Comparison of ENCODE assay signal across 8 mouse cellular contexts in the genomic region with DNA sequence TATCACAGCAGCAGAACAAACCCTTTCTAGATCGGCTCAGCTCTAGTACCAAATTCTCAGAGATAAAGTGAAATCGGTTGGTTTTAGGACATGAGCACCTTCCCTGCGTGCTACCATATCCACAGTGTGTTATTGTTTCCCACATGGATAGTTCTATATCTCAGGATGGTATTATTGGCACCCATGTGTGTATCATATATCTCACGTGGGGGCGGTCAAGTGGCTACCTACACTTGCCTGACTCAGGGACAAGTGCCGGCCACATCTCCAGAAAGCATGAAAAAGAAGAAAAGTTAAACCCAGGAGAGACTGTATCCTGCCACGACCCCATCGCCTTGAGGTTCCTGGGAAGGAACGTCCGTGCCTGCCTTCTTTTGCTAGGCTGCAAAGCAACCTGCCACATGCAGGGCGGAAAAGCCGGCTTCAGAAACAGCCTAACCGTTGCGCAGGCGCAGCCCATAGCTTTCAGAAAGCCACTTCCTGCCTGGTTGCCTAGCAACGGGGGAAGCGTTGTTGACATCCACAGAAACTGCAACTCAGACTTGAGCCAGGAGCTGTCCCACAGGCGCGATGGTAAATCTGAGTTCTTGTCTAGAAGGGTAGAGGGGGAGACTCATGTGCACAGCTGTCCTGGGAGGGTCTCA. TPM values are rescaled to one million over a fixed set of nuclear protein-coding genes. Genes with fewer than 3 reads are reported as not detected.
A peak's percentile ranks its signal among the peaks of the same experiment; 100 is the strongest.
DNase-seq lines count a peak whose midpoint lies in the region; ATAC-seq lines count a peak whose summit lies in the region.

Gene Dynlrb2 (plus strand): TSS at position 498 of the 644 bp plus-strand sequence.

- H3K27me3 ChIP-seq in forebrain, embryonic 12.5 days = no peaks in the 10 kb centered on the region
- H3K27me3 ChIP-seq in heart, embryonic 16.5 days (ENCODE audit: control insufficient read depth, insufficient read depth, low read length) = no peaks in the 10 kb centered on the region
- no peaks in the 10 kb centered on the region for H3K27me3 ChIP-seq in liver, embryonic 11.5 days (replicated peaks; ENCODE audit: control insufficient read depth, insufficient read depth, low read length)

- peak; percentile 92 for ATAC-seq in forebrain, embryonic 12.5 days (ENCODE audit: low FRiP score)
- peak; percentile 95 for ATAC-seq in heart, embryonic 16.5 days (replicated peaks; ENCODE audit: extremely low read depth, insufficient read depth, low FRiP score)
- peak; percentile 79 for ATAC-seq in liver, embryonic 11.5 days (replicated peaks; ENCODE audit: low FRiP score)
- peak; percentile 95 for ATAC-seq in monocyte, adult 5-6 weeks (replicated peaks; ENCODE audit: insufficient number of reproducible peaks, low FRiP score, low TSS enrichment, poor library complexity, severe bottlenecking)

- H3K36me3 ChIP-seq in forebrain, embryonic 12.5 days (replicated peaks) = no peaks in the 10 kb centered on the region
- no peaks in the 10 kb centered on the region for H3K36me3 ChIP-seq in heart, embryonic 16.5 days (ENCODE audit: control insufficient read depth, insufficient read depth)
- no peaks in the 10 kb centered on the region for H3K36me3 ChIP-seq in liver, embryonic 11.5 days (ENCODE audit: control insufficient read depth, insufficient read depth, low read length)

- H3K4me2 ChIP-seq in forebrain, embryonic 12.5 days = peak within 1 kb of the TSS; percentile 78
- peak within 1 kb of the TSS; percentile 75 for H3K4me2 ChIP-seq in heart, embryonic 16.5 days (ENCODE audit: low read depth, low read length)
- H3K4me2 ChIP-seq in liver, embryonic 11.5 days = peak within 1 kb of the TSS; percentile 72

- 7% methylated on average over 19 of the region's 19 CpGs for WGBS in forebrain, embryonic 12.5 days
- 4% methylated on average over 19 of the region's 19 CpGs for WGBS in heart, embryonic 16.5 days
- 7% methylated on average over 19 of the region's 19 CpGs for WGBS in liver, embryonic 11.5 days

- H3K4me1 ChIP-seq in forebrain, embryonic 12.5 days = peaks cover 11% of the 10 kb centered on the region
- H3K4me1 ChIP-seq in heart, embryonic 16.5 days (ENCODE audit: control insufficient read depth, insufficient read depth, low read length) = peaks cover 4% of the 10 kb centered on the region; the same call in 1 of the 2 replicates
- H3K4me1 ChIP-seq in liver, embryonic 11.5 days (replicated peaks; ENCODE audit: control insufficient read depth, insufficient read depth, low read length) = no peaks in the 10 kb centered on the region

- DNase-seq in B cell, adult 2 months = peak; percentile 92 to 93
- peak; percentile 80 for DNase-seq in c-Kit-positive CD71-negative TER-119-negative erythroid progenitor cells, embryonic 14.5 days (ENCODE audit: low read depth)
- DNase-seq in kidney, postnatal 14 days = peak; percentile 96
- peak; percentile 77 for DNase-seq in liver, embryonic 11.5 days (ENCODE audit: low spot score)
- DNase-seq in spleen, postnatal 14 days (ENCODE audit: low spot score in 2 of 2) = peak; percentile 65 to 74

- H3K4me3 ChIP-seq in forebrain, embryonic 12.5 days (replicated peaks) = peak within 1 kb of the TSS; percentile 44
- peak within 1 kb of the TSS; percentile 49 for H3K4me3 ChIP-seq in heart, embryonic 16.5 days (ENCODE audit: low read length)
- H3K4me3 ChIP-seq in liver, embryonic 11.5 days (ENCODE audit: low read depth, low read length) = peak within 1 kb of the TSS; percentile 34

- H3K9ac ChIP-seq in forebrain, embryonic 12.5 days = peak within 1 kb of the TSS; percentile 59
- H3K9ac ChIP-seq in heart, embryonic 16.5 days (ENCODE audit: low read length) = peak within 1 kb of the TSS; percentile 49
- no peak within 1 kb of the TSS for H3K9ac ChIP-seq in liver, embryonic 11.5 days (ENCODE audit: low read depth, low read length)

- no peaks in the 10 kb centered on the region for H3K9me3 ChIP-seq in forebrain, embryonic 12.5 days
- no peaks in the 10 kb centered on the region for H3K9me3 ChIP-seq in heart, embryonic 16.5 days (replicated peaks; ENCODE audit: control insufficient read depth, low read length)
- H3K9me3 ChIP-seq in liver, embryonic 11.5 days (ENCODE audit: control insufficient read depth, low read length) = no peaks in the 10 kb centered on the region

- no peak within 1 kb of the TSS for H3K27ac ChIP-seq in forebrain, embryonic 12.5 days
- H3K27ac ChIP-seq in heart, embryonic 16.5 days (ENCODE audit: low read length) = no peak within 1 kb of the TSS
- H3K27ac ChIP-seq in liver, embryonic 11.5 days (ENCODE audit: low read depth, low read length) = no peak within 1 kb of the TSS

RNA-seq across cellular contexts. Expression of gene Dynlrb2, which starts in this region (rescaled TPM):
- polyA plus RNA-seq in forebrain, embryonic 12.5 days (2016; fragmentation: Nextera tagmentation; extraction: Ambion mirVana) = 4.6 and 9.8 TPM in 2 replicates
- 4.3 and 10.3 TPM in 2 replicates for polyA plus RNA-seq in heart, embryonic 16.5 days (2015; fragmentation: Nextera tagmentation; extraction: Ambion mirVana)
- not detected in 2 replicates for polyA plus RNA-seq in liver, embryonic 11.5 days (2014; fragmentation: Nextera tagmentation; extraction: Ambion mirVana)
- total RNA-seq in monocyte, adult 5-6 weeks (2017) = not detected in 3 replicates

Comparison
In these comparisons a context has a peak if more than half of its experiments do, and no peak if none do; other contexts are left out.
1. Peak in DNase-seq, ATAC-seq, H3K4me3 ChIP-seq and H3K4me2 ChIP-seq in liver, embryonic 11.5 days; RNA of the gene not detected or under 1 TPM.
2. Peak in ATAC-seq in monocyte, adult 5-6 weeks; RNA of the gene not detected or under 1 TPM.